Mouse (Mus musculus) spleen, adult 18-20 months (tissue): ENCODE data around the gene Snrnp70.

Experiments
- DNase-seq, 2 experiments: peaks; one replicate each; pipeline ENCODE4 v3.0.0; 2022; ENCODE audit warnings: mixed read lengths in 2 of 2

Gene Snrnp70

DNA sequence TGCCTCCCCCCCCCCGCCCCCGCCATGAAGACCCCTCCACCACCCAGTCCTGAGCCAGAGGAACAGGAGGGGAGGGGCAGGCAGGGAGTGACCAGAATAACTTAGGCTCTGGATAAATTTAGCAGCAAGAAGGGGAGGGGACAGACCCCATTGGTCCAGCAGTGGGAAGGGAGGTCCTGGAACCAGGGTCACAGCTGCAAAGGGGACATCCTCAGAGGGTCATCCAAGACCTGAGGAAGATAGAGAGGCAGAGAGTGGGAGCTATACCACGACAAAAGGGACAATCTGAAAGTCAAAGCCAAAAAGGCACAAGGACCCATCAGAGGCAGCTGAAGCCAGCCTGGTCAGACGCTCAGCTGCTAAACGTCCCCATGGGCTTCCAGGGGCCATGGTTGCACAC lies 60.5 kb downstream of the Snrnp70 start, which contains the start of gene Hrc:
Gene Hrc (plus strand): TSS at position 235 of the 400 bp plus-strand sequence.
- DNase-seq, result no peak

DNA sequence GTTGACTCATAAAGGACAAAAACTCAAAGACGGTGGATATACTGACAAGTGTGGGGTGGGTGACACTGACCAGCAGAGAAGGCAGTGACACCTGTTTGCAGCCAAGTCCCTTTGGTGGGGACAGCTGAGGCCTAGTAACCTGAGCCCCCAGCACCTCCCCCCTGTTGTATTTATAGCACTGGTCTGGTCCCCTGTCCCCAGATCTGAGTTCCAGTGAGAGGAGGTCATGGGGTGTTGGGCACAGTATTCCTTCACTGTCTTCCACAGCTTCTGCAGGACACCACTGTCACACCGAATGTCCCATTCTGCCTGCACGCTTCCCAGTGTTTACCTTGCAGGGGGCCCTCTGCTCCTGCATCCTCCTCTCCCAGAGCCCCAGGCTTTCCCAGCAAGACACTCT lies 60.9 kb downstream of the Snrnp70 start:
- no peak for DNase-seq

DNA sequence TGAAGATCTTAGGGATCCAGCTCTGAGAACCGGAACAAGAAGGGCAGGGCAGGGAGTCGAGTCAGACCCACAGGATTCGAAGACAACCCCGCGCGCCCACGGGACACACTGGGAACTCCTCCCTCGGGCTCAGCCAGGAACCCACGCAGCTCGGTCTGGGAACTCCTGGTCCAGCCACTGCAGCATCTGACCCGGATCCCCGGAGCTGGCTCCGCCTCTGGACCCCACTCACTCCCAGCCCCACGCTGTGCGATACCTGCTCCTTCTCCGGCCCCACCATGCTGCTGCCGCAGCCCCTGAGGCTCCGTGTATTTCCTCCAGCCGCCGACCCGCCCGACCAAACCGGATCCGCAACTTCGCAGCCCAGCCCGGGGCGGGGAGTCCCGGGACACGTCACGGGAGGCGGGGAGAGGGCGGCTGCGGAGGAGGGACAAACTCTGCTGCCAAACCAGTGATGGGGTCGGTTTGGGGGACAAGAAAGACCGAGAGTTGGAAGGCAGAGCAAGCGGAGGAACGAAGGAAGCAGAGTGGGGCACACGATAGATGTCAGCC lies 62.0 kb downstream of the Snrnp70 start, which contains the start of gene Trpm4:
Gene Trpm4 (minus strand): TSS at position 350 of the 552 bp plus-strand sequence.
- peak; percentile 69 to 89 for DNase-seq

DNA sequence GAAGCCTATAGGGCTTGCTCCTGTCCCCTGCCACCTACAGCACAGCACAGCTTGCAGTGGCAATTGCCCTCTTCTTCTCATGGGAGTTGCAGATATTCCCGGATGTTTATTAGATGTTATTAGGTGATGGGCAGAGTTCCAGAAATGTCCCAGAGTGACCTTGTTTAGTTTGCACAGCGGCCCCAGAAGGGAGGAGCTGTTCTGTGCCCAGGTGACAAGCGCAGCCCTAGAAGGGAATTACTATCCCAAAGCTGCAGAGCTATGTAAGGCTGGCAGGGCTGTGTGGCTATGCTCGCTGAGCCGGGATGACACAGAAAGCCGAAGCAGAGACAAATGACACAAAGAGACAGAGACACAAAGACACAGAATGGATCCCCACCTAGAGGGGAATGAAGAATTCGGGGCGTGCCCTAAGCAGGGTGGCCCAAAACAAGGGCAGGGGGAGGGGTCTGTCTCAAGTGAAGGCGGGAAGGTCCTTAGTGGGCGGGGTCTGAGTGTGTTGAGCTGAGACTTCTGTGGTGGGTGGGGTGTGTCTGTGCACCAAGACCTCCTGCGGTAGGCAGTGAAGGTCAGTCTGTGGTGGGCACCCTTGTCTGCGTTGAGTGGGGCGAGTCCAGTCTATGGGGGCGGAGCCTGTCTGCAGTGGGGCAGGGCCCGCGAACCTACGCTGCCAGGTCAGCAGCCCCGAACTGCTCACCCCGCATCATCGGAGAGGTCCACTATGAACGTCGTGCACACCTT lies 62.7 kb downstream of the Snrnp70 start:
- DNase-seq, result no peak

DNA sequence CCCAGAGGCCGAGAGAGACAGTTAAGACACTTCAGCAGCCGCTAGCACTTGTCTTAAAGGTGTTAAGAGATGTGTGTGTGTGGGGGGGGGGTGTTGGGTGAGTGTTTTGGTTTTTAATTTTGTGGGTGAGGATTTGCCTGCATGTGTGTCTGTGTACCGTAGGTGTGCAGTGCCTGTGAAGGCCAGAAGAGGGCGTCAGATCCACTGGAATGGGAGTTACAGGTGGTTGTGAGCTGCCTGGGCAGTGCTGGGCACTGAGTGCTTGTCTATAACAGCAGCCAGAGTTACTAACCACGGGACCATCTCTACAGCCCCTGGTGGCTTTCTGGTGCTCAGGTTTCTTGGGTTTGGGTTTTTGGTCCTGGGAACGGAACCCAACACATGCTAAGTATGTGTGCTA lies 64.0 kb downstream of the Snrnp70 start:
- DNase-seq, result no peak

DNA sequence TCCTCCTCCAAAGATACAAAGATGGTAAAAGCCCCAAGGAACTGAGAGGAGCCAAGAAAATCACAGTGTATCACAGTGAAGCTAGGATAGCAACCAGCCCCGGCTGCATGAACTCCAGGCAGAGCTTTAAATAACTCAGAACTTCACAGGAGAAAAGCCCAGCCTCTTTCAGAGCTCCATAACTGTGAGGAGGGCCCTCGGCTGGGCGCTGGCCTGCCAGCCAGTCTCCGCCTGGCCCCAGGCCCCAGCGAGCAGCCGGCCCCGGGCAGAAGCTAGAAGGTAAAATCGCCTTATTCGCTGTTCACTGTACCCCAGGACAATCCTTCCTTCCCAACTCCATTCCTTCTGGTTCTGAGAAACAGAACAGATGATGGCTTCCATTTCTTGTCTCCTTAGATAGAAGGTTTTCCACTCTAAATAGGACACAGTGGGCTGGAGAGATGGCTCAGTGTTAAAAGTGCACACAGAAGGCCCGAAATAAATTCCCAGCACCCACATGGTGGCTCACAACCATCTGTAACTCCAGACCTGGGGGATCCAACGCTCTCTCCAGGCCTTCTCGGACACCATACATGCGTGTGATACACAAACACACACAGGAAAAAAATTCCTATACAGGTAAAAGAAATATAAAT lies 66.6 kb downstream of the Snrnp70 start:
- DNase-seq, result no peak
